Mouse (Mus musculus): ENCODE results near the gene C130074G19Rik. TPM values are rescaled to one million over a fixed set of nuclear protein-coding genes. Genes with fewer than 3 reads are reported as not detected.

The C130074G19Rik gene
- 2.1 and 2.4 TPM in 2 replicates for polyA plus RNA-seq (2014; fragmentation: Nextera tagmentation; extraction: Ambion mirVana)

DNA sequence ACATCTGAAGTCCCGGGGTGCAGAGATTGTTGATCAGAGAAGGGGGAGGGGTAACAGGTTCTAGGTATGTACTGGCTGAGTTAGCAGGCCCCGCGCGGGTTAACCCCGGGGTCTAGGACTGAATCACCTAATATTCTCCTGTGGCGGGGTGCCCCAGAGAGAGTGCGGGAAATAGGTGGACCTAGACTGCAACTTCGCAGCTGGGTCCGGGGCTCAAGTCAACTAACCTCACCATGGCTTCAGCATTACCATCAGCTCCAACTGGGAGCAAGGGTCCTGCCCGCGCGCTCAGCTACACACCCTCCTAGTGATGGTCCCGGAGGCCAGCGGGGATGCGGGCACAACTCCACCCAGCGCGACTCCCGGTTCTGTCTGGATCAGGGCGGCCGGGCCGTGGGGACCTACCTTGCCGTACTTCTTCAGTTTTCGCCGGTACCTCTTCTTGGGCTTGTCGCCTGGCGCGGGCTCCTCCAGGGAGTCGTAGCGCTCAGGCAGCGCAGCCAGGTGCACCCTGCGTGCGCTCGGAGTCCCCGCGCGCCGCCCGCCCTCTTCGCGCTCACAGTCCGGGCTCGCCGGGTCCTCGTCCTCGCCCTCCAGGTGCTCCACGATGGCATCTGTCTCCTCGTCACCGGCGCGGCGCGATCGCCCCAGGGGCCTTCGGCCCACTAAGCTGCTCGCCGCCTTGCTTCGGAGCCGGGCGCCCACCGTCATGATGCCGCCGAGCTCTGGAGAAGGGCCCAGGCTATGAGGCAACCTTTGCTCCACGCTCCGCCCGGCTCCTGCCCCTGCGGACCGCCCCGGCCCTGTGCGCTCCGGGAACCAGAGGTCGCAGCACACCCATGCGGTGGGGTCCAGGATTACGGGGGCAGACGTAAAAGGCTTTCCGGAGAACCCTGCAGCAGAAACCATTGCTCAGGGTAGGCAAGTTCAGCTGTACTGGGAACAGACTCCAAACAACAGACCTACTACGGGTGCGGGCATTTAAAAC, at the start of gene C130074G19Rik:
Gene C130074G19Rik (minus strand): TSS at position 938 of the 988 bp plus-strand sequence.
- no peaks in the 10 kb centered on the region for H3K9me3 ChIP-seq (ENCODE audit: control insufficient read depth, low read length)
- 2% methylated on average over 77 of the region's 77 CpGs for WGBS
- H3K4me1 ChIP-seq (replicated peaks; ENCODE audit: control insufficient read depth, insufficient read depth, low read length), result 0 out of 2 replicates have a peak, but pooled peaks cover 2% of the 10 kb centered on the region
- no peaks in the 10 kb centered on the region for H3K36me3 ChIP-seq (ENCODE audit: control insufficient read depth, insufficient read depth, low read length)
- H3K4me3 ChIP-seq (ENCODE audit: low read depth, low read length), result peak within 1 kb of the TSS; percentile 49
- peak; percentile 92 for ATAC-seq (replicated peaks; ENCODE audit: low FRiP score, low TSS enrichment, low read depth)
- peak; percentile 77 for DNase-seq (ENCODE audit: low spot score)
- peak within 1 kb of the TSS; percentile 82 for H3K4me2 ChIP-seq (ENCODE audit: low read length)
- no peak within 1 kb of the TSS for H3K27ac ChIP-seq (ENCODE audit: low read depth)
- peaks cover 38% of the 10 kb centered on the region for H3K27me3 ChIP-seq (replicated peaks; ENCODE audit: control insufficient read depth, insufficient read depth, low read length)
- H3K9ac ChIP-seq (ENCODE audit: low read length), result peak within 1 kb of the TSS; percentile 44

DNA sequence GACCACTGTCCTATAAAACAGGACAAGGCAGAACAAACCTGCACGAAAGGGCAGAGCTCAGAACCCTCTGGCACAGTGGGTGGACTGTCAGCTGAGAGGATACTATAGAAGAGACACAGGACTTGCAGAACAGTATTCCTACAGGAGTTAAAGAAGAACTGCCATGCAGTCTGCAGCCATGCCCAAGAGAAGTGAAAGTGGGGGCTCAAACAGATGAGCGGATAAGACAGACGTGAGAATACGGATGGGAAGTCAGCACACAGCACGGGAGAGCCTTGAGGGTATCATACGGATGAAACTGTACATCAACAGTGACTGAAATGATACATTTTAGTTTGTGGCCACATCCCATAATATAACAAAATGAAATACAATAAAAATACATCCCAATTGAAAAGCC, 48.1 kb upstream of the C130074G19Rik start:
- peaks cover 9% of the 10 kb centered on the region; the same call in 1 of the 2 replicates for H3K36me3 ChIP-seq (ENCODE audit: control insufficient read depth, insufficient read depth, low read length)
- no peaks in the 10 kb centered on the region for H3K9me3 ChIP-seq (ENCODE audit: control insufficient read depth, low read length)
- no peak overlapping the region for H3K4me3 ChIP-seq (ENCODE audit: low read depth, low read length)
- DNase-seq (ENCODE audit: low spot score) (peak; percentile 41), ATAC-seq (replicated peaks; ENCODE audit: low FRiP score, low TSS enrichment, low read depth) (no peak)
- H3K9ac ChIP-seq (ENCODE audit: low read length), result no peak overlapping the region
- 87% methylated on average over 6 of the region's 6 CpGs for WGBS
- no peak overlapping the region for H3K27ac ChIP-seq (ENCODE audit: low read depth)
- no peaks in the 10 kb centered on the region for H3K27me3 ChIP-seq (replicated peaks; ENCODE audit: control insufficient read depth, insufficient read depth, low read length)
- no peak overlapping the region for H3K4me2 ChIP-seq (ENCODE audit: low read length)
- H3K4me1 ChIP-seq (replicated peaks; ENCODE audit: control insufficient read depth, insufficient read depth, low read length), result no peaks in the 10 kb centered on the region

GRCm38 (mm10) chr1:184928382-184928781, 45.4 kb upstream of the C130074G19Rik start:
- Histone ChIP-seq H3K4me3 (ENCODE audit: low read depth, low read length) (no peak overlapping the region), H3K36me3 (ENCODE audit: control insufficient read depth, insufficient read depth, low read length) (peaks cover 9% of the 10 kb centered on the region; the same call in 1 of the 2 replicates), H3K27ac (ENCODE audit: low read depth) (no peak overlapping the region), H3K9me3 (ENCODE audit: control insufficient read depth, low read length) (no peaks in the 10 kb centered on the region), H3K27me3 (replicated peaks; ENCODE audit: control insufficient read depth, insufficient read depth, low read length) (no peaks in the 10 kb centered on the region), H3K9ac (ENCODE audit: low read length) (no peak overlapping the region), H3K4me1 (replicated peaks; ENCODE audit: control insufficient read depth, insufficient read depth, low read length) (no peaks in the 10 kb centered on the region), H3K4me2 (ENCODE audit: low read length) (no peak overlapping the region)
- 85% methylated on average over 1 of the region's 1 CpGs for WGBS
- DNase-seq (ENCODE audit: low spot score) (no peak), ATAC-seq (replicated peaks; ENCODE audit: low FRiP score, low TSS enrichment, low read depth) (no peak)

DNA sequence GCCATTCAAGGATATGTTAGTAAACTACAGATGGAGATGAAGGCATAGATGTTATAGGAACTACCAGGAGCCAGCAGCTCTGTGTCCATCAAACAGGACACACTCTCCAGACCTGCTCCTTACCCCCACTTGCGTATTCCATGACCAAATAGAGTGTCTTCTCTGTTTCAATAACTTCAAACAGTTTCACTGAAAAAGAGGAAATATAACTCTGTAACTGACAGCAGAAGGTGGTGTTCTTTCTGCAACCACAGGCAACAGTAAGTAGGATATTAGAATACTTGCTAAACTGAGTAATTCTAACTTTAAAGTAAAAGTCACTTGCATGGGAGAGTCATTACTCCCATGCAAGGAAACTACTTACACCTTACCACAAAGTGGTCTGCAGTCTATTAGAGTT, 44.9 kb upstream of the C130074G19Rik start:
- Histone ChIP-seq H3K4me1 (replicated peaks; ENCODE audit: control insufficient read depth, insufficient read depth, low read length) (no peaks in the 10 kb centered on the region), H3K27me3 (replicated peaks; ENCODE audit: control insufficient read depth, insufficient read depth, low read length) (no peaks in the 10 kb centered on the region), H3K27ac (ENCODE audit: low read depth) (no peak overlapping the region), H3K9me3 (ENCODE audit: control insufficient read depth, low read length) (no peaks in the 10 kb centered on the region), H3K4me2 (ENCODE audit: low read length) (no peak overlapping the region), H3K4me3 (ENCODE audit: low read depth, low read length) (no peak overlapping the region), H3K9ac (ENCODE audit: low read length) (no peak overlapping the region), H3K36me3 (ENCODE audit: control insufficient read depth, insufficient read depth, low read length) (peaks cover 13% of the 10 kb centered on the region; the same call in 1 of the 2 replicates)
- DNase-seq (ENCODE audit: low spot score) (no peak), ATAC-seq (replicated peaks; ENCODE audit: low FRiP score, low TSS enrichment, low read depth) (no peak)
- WGBS, result 91% methylated on average over 1 of the region's 1 CpGs

DNA sequence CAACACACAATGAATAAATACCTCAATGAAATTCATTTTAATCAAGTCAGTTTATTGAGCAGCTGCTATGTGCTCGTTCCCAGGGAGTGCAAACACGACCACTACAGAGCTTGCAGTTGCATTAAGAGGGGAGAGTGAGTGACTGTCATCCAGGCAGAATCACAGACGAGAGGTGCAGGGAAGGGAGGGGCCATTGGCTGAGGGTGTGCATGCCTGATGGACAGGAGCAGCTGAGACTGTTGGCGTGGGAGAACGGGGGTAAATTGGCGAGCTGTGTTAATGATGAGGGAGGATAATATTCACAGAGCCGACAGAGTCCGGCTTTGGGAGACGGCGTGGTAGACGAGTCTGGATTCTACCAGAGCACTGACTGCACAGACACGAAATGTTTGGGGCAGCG, 39.8 kb upstream of the C130074G19Rik start:
- no peaks in the 10 kb centered on the region for H3K9me3 ChIP-seq (ENCODE audit: control insufficient read depth, low read length)
- no peak overlapping the region for H3K27ac ChIP-seq (ENCODE audit: low read depth)
- H3K4me2 ChIP-seq (ENCODE audit: low read length), result no peak overlapping the region
- H3K4me1 ChIP-seq (replicated peaks; ENCODE audit: control insufficient read depth, insufficient read depth, low read length), result no peaks in the 10 kb centered on the region
- no peak for DNase-seq (ENCODE audit: low spot score)
- H3K36me3 ChIP-seq (ENCODE audit: control insufficient read depth, insufficient read depth, low read length), result peaks cover 29% of the 10 kb centered on the region
- no peak overlapping the region for H3K9ac ChIP-seq (ENCODE audit: low read length)
- WGBS, result 90% methylated on average over 13 of the region's 13 CpGs
- no peak for ATAC-seq (replicated peaks; ENCODE audit: low FRiP score, low TSS enrichment, low read depth)
- H3K4me3 ChIP-seq (ENCODE audit: low read depth, low read length), result no peak overlapping the region
- no peaks in the 10 kb centered on the region for H3K27me3 ChIP-seq (replicated peaks; ENCODE audit: control insufficient read depth, insufficient read depth, low read length)

GRCm38 (mm10) chr1:184920057-184920456, 37.0 kb upstream of the C130074G19Rik start:
- no peak overlapping the region for H3K27ac ChIP-seq (ENCODE audit: low read depth)
- no peak overlapping the region for H3K4me3 ChIP-seq (ENCODE audit: low read depth, low read length)
- H3K9ac ChIP-seq (ENCODE audit: low read length), result no peak overlapping the region
- no peak for DNase-seq (ENCODE audit: low spot score)
- ATAC-seq (replicated peaks; ENCODE audit: low FRiP score, low TSS enrichment, low read depth), result no peak
- H3K4me1 ChIP-seq (replicated peaks; ENCODE audit: control insufficient read depth, insufficient read depth, low read length), result no peaks in the 10 kb centered on the region
- no peaks in the 10 kb centered on the region for H3K27me3 ChIP-seq (replicated peaks; ENCODE audit: control insufficient read depth, insufficient read depth, low read length)
- WGBS, result 75% methylated on average over 5 of the region's 5 CpGs
- H3K9me3 ChIP-seq (ENCODE audit: control insufficient read depth, low read length), result no peaks in the 10 kb centered on the region
- H3K36me3 ChIP-seq (ENCODE audit: control insufficient read depth, insufficient read depth, low read length), result peaks cover 27% of the 10 kb centered on the region
- H3K4me2 ChIP-seq (ENCODE audit: low read length), result no peak overlapping the region

- Histone ChIP-seq H3K9ac (ENCODE audit: low read length) (no peak overlapping the region), H3K4me1 (replicated peaks; ENCODE audit: control insufficient read depth, insufficient read depth, low read length) (no peaks in the 10 kb centered on the region), H3K27me3 (replicated peaks; ENCODE audit: control insufficient read depth, insufficient read depth, low read length) (no peaks in the 10 kb centered on the region), H3K9me3 (ENCODE audit: control insufficient read depth, low read length) (no peaks in the 10 kb centered on the region), H3K4me3 (ENCODE audit: low read depth, low read length) (no peak overlapping the region), H3K4me2 (ENCODE audit: low read length) (no peak overlapping the region), H3K27ac (ENCODE audit: low read depth) (no peak overlapping the region), H3K36me3 (ENCODE audit: control insufficient read depth, insufficient read depth, low read length) (peaks cover 36% of the 10 kb centered on the region)
- ATAC-seq (replicated peaks; ENCODE audit: low FRiP score, low TSS enrichment, low read depth) (no peak), DNase-seq (ENCODE audit: low spot score) (no peak)
- WGBS, result 94% methylated on average over 5 of the region's 5 CpGs
Measured at GRCm38 (mm10) chr1:184918227-184918888, 35.3 kb upstream of the C130074G19Rik start.

DNA sequence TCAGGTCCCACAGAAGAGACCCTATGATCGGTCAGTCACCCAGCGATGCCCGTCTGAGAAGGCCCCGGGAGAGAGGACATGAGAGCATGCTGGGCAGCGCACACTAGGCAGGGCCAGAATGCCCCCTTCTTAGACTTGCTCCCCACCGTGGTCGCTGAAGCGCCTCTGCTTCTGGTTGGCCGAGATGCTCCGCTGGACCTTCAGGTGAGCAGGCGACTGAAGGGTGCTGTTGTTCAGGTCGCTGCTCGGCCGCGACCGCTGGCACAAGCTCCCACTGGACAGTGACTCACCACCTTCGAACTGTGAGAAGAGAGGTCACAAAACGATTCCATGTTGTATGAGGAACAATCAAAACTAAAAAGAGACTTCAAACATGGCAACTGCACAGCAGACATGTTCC, 29.3 kb upstream of the C130074G19Rik start:
- Histone ChIP-seq H3K27ac (ENCODE audit: low read depth) (no peak overlapping the region), H3K4me3 (ENCODE audit: low read depth, low read length) (no peak overlapping the region), H3K27me3 (replicated peaks; ENCODE audit: control insufficient read depth, insufficient read depth, low read length) (no peaks in the 10 kb centered on the region), H3K4me1 (replicated peaks; ENCODE audit: control insufficient read depth, insufficient read depth, low read length) (no peaks in the 10 kb centered on the region), H3K36me3 (ENCODE audit: control insufficient read depth, insufficient read depth, low read length) (peaks cover 38% of the 10 kb centered on the region; the same call in 1 of the 2 replicates), H3K4me2 (ENCODE audit: low read length) (no peak overlapping the region), H3K9ac (ENCODE audit: low read length) (no peak overlapping the region), H3K9me3 (ENCODE audit: control insufficient read depth, low read length) (no peaks in the 10 kb centered on the region)
- 92% methylated on average over 18 of the region's 18 CpGs for WGBS
- no peak for ATAC-seq (replicated peaks; ENCODE audit: low FRiP score, low TSS enrichment, low read depth)
- no peak for DNase-seq (ENCODE audit: low spot score)
